Mouse (Mus musculus) v-Abl transformed pro-B cells (cell line): ENCODE measurements around the gene Nqo1.

Experiments used
- in situ Hi-C, 2 experiments: fragments of 400-800 bp; cut with MboI; formaldehyde crosslinking; loops; one replicate each; pipeline ENCODE4 v1.15.1; 2025; ENCODE audit not compliant: unreplicated experiment in 2 of 2

The Nqo1 gene

GRCm38 (mm10) chr8:107403038-107403781, at the start of gene Nqo1:
Gene Nqo1, minus strand, starts transcription at chr8:107403206.
- in situ Hi-C loops: no loop called here

GRCm38 (mm10) chr8:107451414-107452066, 48.5 kb upstream of the Nqo1 start:
- in situ Hi-C loops: loop anchor here in 1 of 2 experiments (5.0 kb wide), 1 partner anchor 121 kb away; no protein-coding TSS in a partner anchor

GRCm38 (mm10) chr8:107449655-107450054, 46.6 kb upstream of the Nqo1 start:
- in situ Hi-C loops: loop anchor here (5.0 to 25.0 kb wide), 2 partner anchors 123 to 762 kb away; partner anchors contain the start of gene Tango6 (in 1 of the 2)

- in situ Hi-C loops: loop anchor here in 1 of 2 experiments (25.0 kb wide), 1 partner anchor 762 kb away; the partner anchor contains the start of gene Tango6
Measured at GRCm38 (mm10) chr8:107449130-107449529, 46.1 kb upstream of the Nqo1 start.

- in situ Hi-C loops: loop anchor here in 1 of 2 experiments (25.0 kb wide), 1 partner anchor 761 kb away; the partner anchor contains the start of gene Tango6
Measured at GRCm38 (mm10) chr8:107448382-107448889, 45.4 kb upstream of the Nqo1 start.

- in situ Hi-C loops: loop anchor here in 1 of 2 experiments (25.0 kb wide), 1 partner anchor 760 kb away; the partner anchor contains the start of gene Tango6
Measured at GRCm38 (mm10) chr8:107447713-107448112, 44.7 kb upstream of the Nqo1 start.

- in situ Hi-C loops: loop anchor here in 1 of 2 experiments (25.0 kb wide), 1 partner anchor 757 kb away; the partner anchor contains the start of gene Tango6
Measured at GRCm38 (mm10) chr8:107444626-107445025, 41.6 kb upstream of the Nqo1 start.

- in situ Hi-C loops: loop anchor here in 1 of 2 experiments (25.0 kb wide), 1 partner anchor 753 kb away; the partner anchor contains the start of gene Tango6
Measured at GRCm38 (mm10) chr8:107439880-107440625, 37.0 kb upstream of the Nqo1 start.

GRCm38 (mm10) chr8:107437711-107438110, 34.7 kb upstream of the Nqo1 start:
- in situ Hi-C loops: loop anchor here in 1 of 2 experiments (25.0 kb wide), 1 partner anchor 750 kb away; the partner anchor contains the start of gene Tango6

- in situ Hi-C loops: loop anchor here in 1 of 2 experiments (25.0 kb wide), 1 partner anchor 750 kb away; the partner anchor contains the start of gene Tango6
Measured at GRCm38 (mm10) chr8:107436841-107437421, 33.9 kb upstream of the Nqo1 start.

- in situ Hi-C loops: loop anchor here in 1 of 2 experiments (25.0 kb wide), 1 partner anchor 749 kb away; the partner anchor contains the start of gene Tango6
Measured at GRCm38 (mm10) chr8:107435962-107436831, 33.2 kb upstream of the Nqo1 start, which contains the start of gene Wwp2. Gene Wwp2, plus strand, starts transcription at chr8:107436365.

- in situ Hi-C loops: loop anchor here in 1 of 2 experiments (25.0 kb wide), 1 partner anchor 748 kb away; the partner anchor contains the start of gene Tango6
Measured at GRCm38 (mm10) chr8:107435421-107435961, 32.5 kb upstream of the Nqo1 start.

GRCm38 (mm10) chr8:107430821-107431220, 27.8 kb upstream of the Nqo1 start:
- in situ Hi-C loops: loop anchor here in 1 of 2 experiments (25.0 kb wide), 1 partner anchor 744 kb away; the partner anchor contains the start of gene Tango6

GRCm38 (mm10) chr8:107425230-107425597, 22.2 kb upstream of the Nqo1 start:
- in situ Hi-C loops: loop anchor here in 1 of 2 experiments (25.0 kb wide), 1 partner anchor 738 kb away; the partner anchor contains the start of gene Tango6

- in situ Hi-C loops: loop anchor here in 1 of 2 experiments (25.0 kb wide), 1 partner anchor 737 kb away; the partner anchor contains the start of gene Tango6
Measured at GRCm38 (mm10) chr8:107424597-107425229, 21.7 kb upstream of the Nqo1 start, which contains the start of gene Nob1. Gene Nob1, minus strand, starts transcription at chr8:107425051.

- in situ Hi-C loops: no loop called here
Measured at GRCm38 (mm10) chr8:107424176-107424575, 21.2 kb upstream of the Nqo1 start.

GRCm38 (mm10) chr8:107417001-107417400, 14.0 kb upstream of the Nqo1 start:
- in situ Hi-C loops: loop anchor here in 1 of 2 experiments (10.0 kb wide), 1 partner anchor 158 kb away; no protein-coding TSS in a partner anchor
